Mouse (Mus musculus) embryonic fibroblast, embryonic 13.5 days (primary cell): Measurements from ENCODE around the gene Rgs12.

Experiments
- CTCF ChIP-seq: IDR thresholded peaks from 2 replicates; pipeline ENCODE4 v1.5.1; 2011; ENCODE audit warnings: mild to moderate bottlenecking, control low read depth, low read length, moderate library complexity, borderline replicate concordance; ENCODE audit not compliant: insufficient read depth
- POLR2A ChIP-seq: IDR thresholded peaks from 2 replicates; pipeline ENCODE4 v1.6.1; 2011; ENCODE audit warnings: low read depth, mild to moderate bottlenecking, control low read depth, low read length, moderate library complexity

- TF ChIP-seq CTCF = no peak
- no peak for TF ChIP-seq POLR2A
These were observed 71.4 kb downstream of the Rgs12 start for GRCm38 (mm10) chr5:35020410-35021241.
